Mouse (Mus musculus) spleen, adult 2 months (tissue): ENCODE measurements around the gene Insr.

ENCODE experiments used
- CTCF ChIP-seq: fragments of 200-500 bp; IDR thresholded peaks from 2 replicates; pipeline ENCODE4 v1.5.1; 2011; ENCODE audit warnings: mild to moderate bottlenecking, inconsistent platforms; ENCODE audit not compliant: insufficient read depth, insufficient read length, insufficient replicate concordance; ENCODE audit errors: extremely low read depth
- POLR2A ChIP-seq: fragments of 200-500 bp; IDR thresholded peaks from 2 replicates; pipeline ENCODE4 v1.6.1; 2011; ENCODE audit warnings: low read depth, low read length, inconsistent platforms

DNA sequence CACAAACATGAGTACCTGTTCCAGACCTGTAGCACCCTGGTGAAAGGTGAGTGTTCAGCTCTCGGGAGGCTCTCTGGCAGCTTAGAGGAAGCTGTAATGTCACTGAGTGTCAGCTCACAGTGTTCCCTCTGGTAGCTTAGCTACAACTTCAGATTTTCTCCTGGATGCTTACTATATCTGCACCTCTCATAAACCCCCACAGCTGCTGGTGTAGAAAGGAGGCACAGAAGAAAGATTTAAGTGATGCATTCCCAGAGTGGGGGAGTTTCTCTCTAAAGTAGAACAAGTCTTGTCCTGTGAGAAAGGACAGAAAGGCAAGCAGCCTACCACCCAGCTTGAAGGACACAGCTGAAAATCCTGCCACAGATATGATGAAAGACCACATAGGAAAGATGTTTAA lies 107.2 kb downstream of the Insr start:
- TF ChIP-seq CTCF (no peak), POLR2A (no peak)
